Mouse (Mus musculus) spleen, adult 2 months (tissue): ENCODE measurements around the gene Mgat4c.

Experiments
- CTCF ChIP-seq: fragments of 200-500 bp; IDR thresholded peaks from 2 replicates; pipeline ENCODE4 v1.5.1; 2011; ENCODE audit warnings: mild to moderate bottlenecking, inconsistent platforms; ENCODE audit not compliant: insufficient read depth, insufficient read length, insufficient replicate concordance; ENCODE audit errors: extremely low read depth
- POLR2A ChIP-seq: fragments of 200-500 bp; IDR thresholded peaks from 2 replicates; pipeline ENCODE4 v1.6.1; 2011; ENCODE audit warnings: low read depth, low read length, inconsistent platforms

GRCm38 (mm10) chr10:102244601-102245000 is 563.3 kb downstream of the Mgat4c start:
- no peak for TF ChIP-seq CTCF
- no peak for TF ChIP-seq POLR2A
